Mouse (Mus musculus) heart, adult 2 months (tissue): ENCODE measurements around the gene Tmem43.

ENCODE experiments used
- CTCF ChIP-seq: fragments of 200-600 bp; IDR thresholded peaks from 2 replicates; pipeline ENCODE4 v1.8.1; 2022; ENCODE audit warnings: antibody characterized with exemption, mild to moderate bottlenecking, moderate library complexity
- POLR2A ChIP-seq: fragments of 200-500 bp; IDR thresholded peaks from 2 replicates; pipeline ENCODE4 v1.6.1; 2011; ENCODE audit warnings: mild to moderate bottlenecking, low read depth, low read length, control low read depth; ENCODE audit not compliant: insufficient read depth

- TF ChIP-seq POLR2A = no peak
- TF ChIP-seq CTCF = no peak
These were observed 61.7 kb downstream of the Tmem43 start for GRCm38 (mm10) chr6:91535231-91535630.
